Mouse (Mus musculus): Measurements from ENCODE around the gene Vnn3.

Vnn3 gene

GRCm38 (mm10) chr10:23851228-23851912 is at the start of gene Vnn3:
Gene Vnn3, plus strand, starts transcription at chr10:23851462.
- DNase-seq (ENCODE audit: low spot score), result no peak

- DNase-seq (ENCODE audit: low spot score), result no peak
Observed at GRCm38 (mm10) chr10:23802911-23803310, 48.4 kb upstream of the Vnn3 start.

- DNase-seq (ENCODE audit: low spot score), result no peak
Observed at GRCm38 (mm10) chr10:23804665-23805064, 46.6 kb upstream of the Vnn3 start.

- no peak for DNase-seq (ENCODE audit: low spot score)
Observed at GRCm38 (mm10) chr10:23806201-23806600, 45.1 kb upstream of the Vnn3 start.

GRCm38 (mm10) chr10:23811635-23812437 is 39.4 kb upstream of the Vnn3 start:
- DNase-seq (ENCODE audit: low spot score), result peak; percentile 30

- no peak for DNase-seq (ENCODE audit: low spot score)
Observed at GRCm38 (mm10) chr10:23812438-23812759, 38.9 kb upstream of the Vnn3 start.

GRCm38 (mm10) chr10:23812852-23813766 is 38.2 kb upstream of the Vnn3 start:
- no peak for DNase-seq (ENCODE audit: low spot score)

- DNase-seq (ENCODE audit: low spot score), result peak; percentile 68
Observed at GRCm38 (mm10) chr10:23815168-23815567, 36.1 kb upstream of the Vnn3 start.

- DNase-seq (ENCODE audit: low spot score), result no peak
Observed at GRCm38 (mm10) chr10:23816241-23816640, 35.0 kb upstream of the Vnn3 start.

GRCm38 (mm10) chr10:23826516-23826915 is 24.7 kb upstream of the Vnn3 start:
- DNase-seq (ENCODE audit: low spot score), result no peak

- no peak for DNase-seq (ENCODE audit: low spot score)
Observed at GRCm38 (mm10) chr10:23836003-23836964, 15.0 kb upstream of the Vnn3 start.

GRCm38 (mm10) chr10:23837115-23837514 is 14.1 kb upstream of the Vnn3 start:
- DNase-seq (ENCODE audit: low spot score), result no peak

GRCm38 (mm10) chr10:23838910-23839309 is 12.4 kb upstream of the Vnn3 start:
- DNase-seq (ENCODE audit: low spot score), result no peak

GRCm38 (mm10) chr10:23839368-23839767 is 11.9 kb upstream of the Vnn3 start:
- no peak for DNase-seq (ENCODE audit: low spot score)

- no peak for DNase-seq (ENCODE audit: low spot score)
Observed at GRCm38 (mm10) chr10:23840496-23840895, 10.8 kb upstream of the Vnn3 start.

GRCm38 (mm10) chr10:23852096-23852495 is 834 bp downstream of the Vnn3 start:
- no peak for DNase-seq (ENCODE audit: low spot score)

- DNase-seq (ENCODE audit: low spot score), result no peak
Observed at GRCm38 (mm10) chr10:23864362-23865312, 13.4 kb downstream of the Vnn3 start.

GRCm38 (mm10) chr10:23880695-23881094 is 29.4 kb downstream of the Vnn3 start:
- DNase-seq (ENCODE audit: low spot score), result no peak

GRCm38 (mm10) chr10:23884910-23885309 is 33.6 kb downstream of the Vnn3 start:
- no peak for DNase-seq (ENCODE audit: low spot score)

GRCm38 (mm10) chr10:23886060-23886459 is 34.8 kb downstream of the Vnn3 start:
- DNase-seq (ENCODE audit: low spot score), result no peak

All from ovary, postnatal 36 days (tissue).